Mouse (Mus musculus): ENCODE measurements around the gene Irf4. TPM values are rescaled to one million over a fixed set of nuclear protein-coding genes. Genes with fewer than 3 reads are reported as not detected.

Gene Irf4
- total and polyA plus RNA-seq, 2 experiments from 2014 or later = 0.02 to 0.38 TPM

DNA sequence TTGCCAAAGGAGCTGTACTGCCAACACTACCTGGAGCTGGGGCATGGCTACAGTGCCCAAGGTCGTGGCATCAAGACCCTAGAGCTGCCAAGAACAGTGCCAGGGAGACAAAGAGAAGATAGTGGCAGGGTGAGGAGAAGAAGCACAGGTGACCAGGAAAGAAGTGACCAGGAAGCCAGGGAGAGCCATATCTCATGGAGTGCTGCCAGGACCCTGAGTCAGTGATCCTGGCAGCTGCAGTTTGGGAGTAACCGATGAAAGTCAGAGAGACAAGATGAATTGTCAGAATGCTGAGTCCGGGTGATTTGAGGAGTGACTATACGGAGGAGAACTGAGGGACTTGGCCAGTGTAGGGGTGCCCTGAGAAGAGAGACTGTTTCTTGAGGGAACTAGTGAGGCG, 44.6 kb downstream of the Irf4 start:
- Histone ChIP-seq H3K4me2 (ENCODE audit: low read depth) (no peak overlapping the region), H3K9me3 (ENCODE audit: low read length) (no peaks in the 10 kb centered on the region), H3K36me3 (ENCODE audit: insufficient read depth) (no peaks in the 10 kb centered on the region), H3K27ac (ENCODE audit: low read depth, low read length) (no peak overlapping the region), H3K9ac (no peak overlapping the region), H3K4me1 (ENCODE audit: insufficient read depth) (no peaks in the 10 kb centered on the region), H3K27me3 (ENCODE audit: insufficient read depth, low read length) (no peaks in the 10 kb centered on the region), H3K4me3 (ENCODE audit: low read depth, low read length) (no peak overlapping the region)
- DNase-seq = no peak
- no peak for ATAC-seq
- TF ChIP-seq CTCF (IDR thresholded peaks at IDR 0.05; ENCODE audit: low read depth) = no peak
- WGBS = 87% methylated on average over 5 of the region's 5 CpGs

DNA sequence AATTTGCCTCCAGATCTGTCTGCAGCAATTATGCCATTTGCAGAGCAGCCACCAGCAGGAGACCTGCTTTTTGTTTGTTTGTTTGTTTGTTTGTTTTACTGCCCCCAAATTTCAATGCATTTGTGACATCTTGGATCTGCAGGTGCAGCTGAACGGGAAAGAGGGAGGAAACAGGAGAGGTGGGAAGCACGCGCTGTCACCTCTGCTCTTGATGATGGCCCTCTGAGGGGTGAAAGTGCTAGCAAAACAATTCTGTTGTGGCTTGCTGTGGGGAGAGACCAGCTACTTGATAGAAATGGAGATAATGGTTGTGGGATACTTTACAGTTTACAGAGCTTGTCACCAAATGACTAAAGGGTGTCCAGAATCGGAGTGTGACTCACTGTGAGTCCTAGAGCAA, 46.9 kb downstream of the Irf4 start:
- no peaks in the 10 kb centered on the region for H3K27me3 ChIP-seq (ENCODE audit: insufficient read depth, low read length)
- no peak for TF ChIP-seq CTCF (IDR thresholded peaks at IDR 0.05; ENCODE audit: low read depth)
- no peaks in the 10 kb centered on the region for H3K9me3 ChIP-seq (ENCODE audit: low read length)
- no peak overlapping the region for H3K9ac ChIP-seq
- H3K4me3 ChIP-seq (ENCODE audit: low read depth, low read length) = no peak overlapping the region
- H3K36me3 ChIP-seq (ENCODE audit: insufficient read depth) = no peaks in the 10 kb centered on the region
- no peak for DNase-seq
- no peaks in the 10 kb centered on the region for H3K4me1 ChIP-seq (ENCODE audit: insufficient read depth)
- WGBS = 95% methylated on average over 4 of the region's 4 CpGs
- H3K4me2 ChIP-seq (ENCODE audit: low read depth) = no peak overlapping the region
- no peak for ATAC-seq
- H3K27ac ChIP-seq (ENCODE audit: low read depth, low read length) = no peak overlapping the region

DNA sequence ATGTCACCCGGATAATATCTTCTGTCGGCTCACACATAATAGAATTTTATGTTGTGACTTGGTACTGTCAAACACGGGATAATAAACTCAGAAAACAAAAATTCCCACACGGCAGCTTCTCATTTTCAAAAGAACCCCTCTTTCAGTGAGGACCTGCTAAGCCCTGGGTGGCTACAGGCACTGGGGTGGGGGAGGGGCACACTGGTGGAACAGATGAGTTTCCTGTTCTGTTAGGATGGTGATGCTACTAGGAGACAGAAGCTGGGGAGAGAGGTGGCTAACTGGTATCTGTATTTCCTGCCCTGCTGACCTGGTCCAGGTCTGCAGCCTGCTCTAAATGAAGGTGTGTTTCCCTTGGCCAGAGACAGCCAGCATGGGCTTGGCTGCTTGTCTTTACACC, 52.9 kb downstream of the Irf4 start:
- 70% methylated on average over 4 of the region's 4 CpGs for WGBS

DNA sequence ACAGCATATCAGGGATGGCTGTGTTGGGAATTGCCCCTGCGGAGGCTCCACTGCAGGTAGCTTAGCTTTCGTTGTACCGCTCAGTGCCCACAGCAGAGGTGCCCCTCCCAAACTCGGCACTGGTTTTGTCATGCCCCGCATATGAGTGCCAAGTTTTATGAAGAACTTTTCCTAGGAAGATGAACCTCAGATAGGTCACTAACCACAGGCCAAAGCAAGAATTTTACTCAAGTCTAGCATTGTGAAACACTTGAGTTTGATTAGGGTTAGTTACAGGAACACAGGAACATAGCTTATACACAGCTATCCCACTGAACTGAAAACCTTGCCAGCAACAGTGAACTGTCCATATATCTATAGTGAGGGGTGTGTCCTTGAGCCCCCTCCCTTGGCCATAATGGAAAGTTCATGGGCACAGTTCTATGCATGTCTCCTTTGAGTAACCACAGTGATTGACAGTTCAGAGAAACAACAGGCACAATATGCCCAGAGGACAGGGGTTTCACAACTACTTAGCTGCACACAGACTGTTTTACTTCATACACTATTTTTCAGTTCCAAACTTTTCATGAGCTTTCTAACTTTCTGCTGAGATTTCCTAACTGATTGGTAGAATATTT, 53.4 kb downstream of the Irf4 start:
- Histone ChIP-seq H3K4me1 (ENCODE audit: insufficient read depth) (no peaks in the 10 kb centered on the region), H3K9ac (no peak overlapping the region), H3K27ac (ENCODE audit: low read depth, low read length) (no peak overlapping the region), H3K36me3 (ENCODE audit: insufficient read depth) (no peaks in the 10 kb centered on the region), H3K27me3 (ENCODE audit: insufficient read depth, low read length) (no peaks in the 10 kb centered on the region), H3K9me3 (ENCODE audit: low read length) (no peaks in the 10 kb centered on the region), H3K4me3 (ENCODE audit: low read depth, low read length) (no peak overlapping the region), H3K4me2 (ENCODE audit: low read depth) (no peak overlapping the region)
- DNase-seq (no peak), ATAC-seq (no peak; the same call in 1 of the 2 replicates)
- no peak for TF ChIP-seq CTCF (IDR thresholded peaks at IDR 0.05; ENCODE audit: low read depth)
- WGBS = 90% methylated on average over 5 of the region's 5 CpGs

More for the DNA sequence above, 52.9 kb downstream of the Irf4 start:
- no peaks in the 10 kb centered on the region for H3K27me3 ChIP-seq (ENCODE audit: insufficient read depth, low read length)
- H3K27ac ChIP-seq (ENCODE audit: low read depth, low read length) = no peak overlapping the region
- no peak overlapping the region for H3K4me2 ChIP-seq (ENCODE audit: low read depth)
- DNase-seq (no peak), ATAC-seq (no peak)
- TF ChIP-seq CTCF (IDR thresholded peaks at IDR 0.05; ENCODE audit: low read depth) = no peak
- H3K4me1 ChIP-seq (ENCODE audit: insufficient read depth) = no peaks in the 10 kb centered on the region
- no peaks in the 10 kb centered on the region for H3K36me3 ChIP-seq (ENCODE audit: insufficient read depth)
- H3K4me3 ChIP-seq (ENCODE audit: low read depth, low read length) = no peak overlapping the region
- no peak overlapping the region for H3K9ac ChIP-seq
- H3K9me3 ChIP-seq (ENCODE audit: low read length) = no peaks in the 10 kb centered on the region

DNA sequence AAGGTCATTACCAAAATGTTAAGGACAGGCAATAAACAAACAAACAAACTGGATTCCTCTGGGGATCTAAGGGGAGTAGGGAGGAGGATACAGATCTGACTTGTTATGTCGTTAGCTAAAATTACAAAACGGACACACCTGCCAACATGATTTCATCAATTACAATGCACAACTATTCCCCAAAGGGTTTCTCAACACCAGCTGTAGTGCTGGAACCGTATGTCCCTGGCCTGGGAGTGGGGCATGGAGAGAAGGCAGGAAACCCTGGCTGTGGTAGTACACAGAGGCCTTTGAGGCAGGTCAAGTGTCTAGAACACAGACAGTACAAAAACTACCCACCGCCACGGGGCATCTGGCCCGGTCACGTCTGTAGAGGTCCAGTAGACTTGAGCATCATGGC, 60.2 kb downstream of the Irf4 start:
- Histone ChIP-seq H3K9ac (no peak overlapping the region), H3K4me1 (ENCODE audit: insufficient read depth) (no peaks in the 10 kb centered on the region), H3K9me3 (ENCODE audit: low read length) (no peaks in the 10 kb centered on the region), H3K27me3 (ENCODE audit: insufficient read depth, low read length) (no peaks in the 10 kb centered on the region), H3K36me3 (ENCODE audit: insufficient read depth) (peaks cover 10% of the 10 kb centered on the region; the same call in 1 of the 2 replicates), H3K27ac (ENCODE audit: low read depth, low read length) (no peak overlapping the region), H3K4me3 (ENCODE audit: low read depth, low read length) (no peak overlapping the region), H3K4me2 (ENCODE audit: low read depth) (no peak overlapping the region)
- DNase-seq = no peak
- no peak for ATAC-seq
- TF ChIP-seq CTCF (IDR thresholded peaks at IDR 0.05; ENCODE audit: low read depth) = no peak
- 89% methylated on average over 7 of the region's 7 CpGs for WGBS

DNA sequence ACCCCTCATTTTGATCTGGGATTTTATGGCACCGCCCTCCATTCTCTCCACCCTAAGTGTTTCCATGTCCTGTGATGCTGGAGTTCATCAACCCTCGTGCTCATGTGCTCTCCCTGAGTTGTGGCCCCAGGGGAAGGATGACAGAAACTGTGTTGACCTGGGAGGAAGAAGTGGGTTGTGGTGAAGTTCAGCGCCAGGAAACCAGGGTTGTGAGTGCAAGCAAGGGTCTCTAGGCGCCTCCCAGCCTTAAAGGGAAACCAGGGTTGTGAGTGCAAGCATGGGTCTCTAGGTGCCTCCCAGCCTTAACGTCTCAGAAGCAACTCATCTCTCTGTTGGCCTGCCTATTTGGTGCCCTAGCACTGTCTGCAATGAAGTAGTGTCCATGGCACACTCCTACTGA, 64.4 kb downstream of the Irf4 start:
- DNase-seq (no peak), ATAC-seq (no peak)
- H3K27me3 ChIP-seq (ENCODE audit: insufficient read depth, low read length) = no peaks in the 10 kb centered on the region
- no peak overlapping the region for H3K27ac ChIP-seq (ENCODE audit: low read depth, low read length)
- no peak for TF ChIP-seq CTCF (IDR thresholded peaks at IDR 0.05; ENCODE audit: low read depth)
- 94% methylated on average over 5 of the region's 5 CpGs for WGBS
- no peak overlapping the region for H3K4me3 ChIP-seq (ENCODE audit: low read depth, low read length)
- no peaks in the 10 kb centered on the region for H3K4me1 ChIP-seq (ENCODE audit: insufficient read depth)
- H3K9ac ChIP-seq = no peak overlapping the region
- no peak overlapping the region for H3K4me2 ChIP-seq (ENCODE audit: low read depth)
- H3K36me3 ChIP-seq (ENCODE audit: insufficient read depth) = peaks cover 45% of the 10 kb centered on the region
- H3K9me3 ChIP-seq (ENCODE audit: low read length) = no peaks in the 10 kb centered on the region

DNA sequence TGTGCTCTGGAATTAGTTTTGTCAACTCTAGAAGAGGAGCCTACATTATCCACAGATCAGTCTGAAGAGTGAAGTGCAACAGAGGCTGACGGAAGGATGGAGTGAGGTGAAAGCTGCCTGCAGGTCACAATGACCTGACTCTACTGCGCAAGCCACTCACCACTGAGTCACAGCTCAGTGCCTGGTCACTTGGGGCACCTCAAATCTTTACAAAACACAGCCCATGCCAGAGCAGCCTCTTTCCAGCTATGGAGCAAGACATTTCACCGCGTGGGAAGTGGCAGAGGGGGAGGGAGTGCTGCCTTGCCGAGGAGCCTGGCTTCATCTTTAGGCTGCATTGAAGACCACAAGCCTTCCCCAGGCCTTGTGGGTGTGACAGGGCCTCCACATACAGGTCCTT, 65.2 kb downstream of the Irf4 start:
- Histone ChIP-seq H3K27me3 (ENCODE audit: insufficient read depth, low read length) (no peaks in the 10 kb centered on the region), H3K4me3 (ENCODE audit: low read depth, low read length) (no peak overlapping the region), H3K9ac (no peak overlapping the region), H3K9me3 (ENCODE audit: low read length) (no peaks in the 10 kb centered on the region), H3K4me2 (ENCODE audit: low read depth) (no peak overlapping the region), H3K4me1 (ENCODE audit: insufficient read depth) (no peaks in the 10 kb centered on the region), H3K27ac (ENCODE audit: low read depth, low read length) (no peak overlapping the region), H3K36me3 (ENCODE audit: insufficient read depth) (peaks cover 51% of the 10 kb centered on the region)
- DNase-seq (no peak), ATAC-seq (no peak)
- 96% methylated on average over 5 of the region's 5 CpGs for WGBS
- no peak for TF ChIP-seq CTCF (IDR thresholded peaks at IDR 0.05; ENCODE audit: low read depth)

Other genes with a start within 250 kb of the Irf4 start
- 211 and 223 TPM in 2 replicates for gene Uqcrfs1, start 203.9 kb upstream of the Irf4 start, total RNA-seq (2014; rRNA removed)
- gene Uqcrfs1, start 203.9 kb upstream of the Irf4 start, polyA plus RNA-seq (2015; fragmentation: Nextera tagmentation; extraction: Ambion mirVana) = 304 and 309 TPM in 2 replicates
- gene Dusp22, start 89.2 kb upstream of the Irf4 start, total RNA-seq (2014; rRNA removed) = 18.6 and 19.8 TPM in 2 replicates
- gene Dusp22, start 89.2 kb upstream of the Irf4 start, polyA plus RNA-seq (2015; fragmentation: Nextera tagmentation; extraction: Ambion mirVana) = 19.0 and 22.0 TPM in 2 replicates
- 0.77 and 1.3 TPM in 2 replicates for gene Hus1b, start 198.5 kb downstream of the Irf4 start, total RNA-seq (2014; rRNA removed)
- 0.13 TPM in 1 of 2 replicates, not detected in the other for gene Hus1b, start 198.5 kb downstream of the Irf4 start, polyA plus RNA-seq (2015; fragmentation: Nextera tagmentation; extraction: Ambion mirVana)
- gene Exoc2, start 224.9 kb downstream of the Irf4 start, total RNA-seq (2014; rRNA removed) = 69.5 and 76.2 TPM in 2 replicates
- gene Exoc2, start 224.9 kb downstream of the Irf4 start, polyA plus RNA-seq (2015; fragmentation: Nextera tagmentation; extraction: Ambion mirVana) = 37.6 and 44.0 TPM in 2 replicates
- gene Gm5447, start 225.0 kb downstream of the Irf4 start, total RNA-seq (2014; rRNA removed) = not detected in 2 replicates
- 0.08 TPM in 1 of 2 replicates, not detected in the other for gene Gm5447, start 225.0 kb downstream of the Irf4 start, polyA plus RNA-seq (2015; fragmentation: Nextera tagmentation; extraction: Ambion mirVana)